Mouse (Mus musculus): ENCODE measurements around the gene Fut2. TPM values are rescaled to one million over a fixed set of nuclear protein-coding genes. Genes with fewer than 3 reads are reported as not detected.
A peak's percentile ranks its signal among the peaks of the same experiment; 100 is the strongest.

The Fut2 gene
- polyA plus RNA-seq, 1 experiment from 2014 or later, result 0.10 TPM

GRCm38 (mm10) chr7:45642503-45643255, 23.5 kb downstream of the Fut2 start:
- peak overlapping the region; percentile 73 for H3K4me2 ChIP-seq (ENCODE audit: low read length)
- H3K36me3 ChIP-seq (ENCODE audit: control insufficient read depth, insufficient read depth), result no peaks in the 10 kb centered on the region
- ATAC-seq, result no peak
- peaks cover 29% of the 10 kb centered on the region for H3K4me1 ChIP-seq (replicated peaks; ENCODE audit: control insufficient read depth, insufficient read depth, low read length)
- no peaks in the 10 kb centered on the region for H3K9me3 ChIP-seq (ENCODE audit: control insufficient read depth, low read length)
- 28% methylated on average over 16 of the region's 16 CpGs for WGBS
- H3K27ac ChIP-seq (ENCODE audit: low read length), result peak overlapping the region; percentile 90
- H3K9ac ChIP-seq (replicated peaks; ENCODE audit: low read depth, low read length), result peak overlapping the region; percentile 72
- H3K4me3 ChIP-seq (replicated peaks; ENCODE audit: low read length), result peak overlapping the region; percentile 54
- no peaks in the 10 kb centered on the region for H3K27me3 ChIP-seq (replicated peaks; ENCODE audit: control insufficient read depth, insufficient read depth, low read length)

DNA sequence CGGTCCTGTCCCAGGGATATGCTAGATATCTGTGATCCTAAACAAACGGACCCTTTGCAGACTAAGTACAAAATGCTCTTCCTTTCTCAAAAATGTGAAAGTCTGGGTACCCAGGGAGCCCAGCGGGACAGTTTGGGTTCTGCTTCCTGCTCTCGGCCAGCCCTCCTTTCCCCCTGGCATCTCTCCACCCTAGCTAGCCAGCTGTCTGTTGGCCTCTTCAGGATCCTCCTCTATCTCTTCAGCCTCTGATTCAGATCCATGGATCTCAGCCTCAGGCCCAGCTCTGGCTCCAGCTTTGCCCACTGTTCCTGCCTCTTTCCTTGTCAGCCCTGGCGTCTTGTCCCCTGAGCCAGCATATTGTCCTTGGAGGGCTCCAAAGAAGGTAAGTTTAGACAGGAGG, 24.1 kb downstream of the Fut2 start:
- H3K9ac ChIP-seq (replicated peaks; ENCODE audit: low read depth, low read length), result no peak overlapping the region
- H3K36me3 ChIP-seq (ENCODE audit: control insufficient read depth, insufficient read depth), result no peaks in the 10 kb centered on the region
- WGBS, result 81% methylated on average over 5 of the region's 5 CpGs
- ATAC-seq, result no peak
- H3K4me2 ChIP-seq (ENCODE audit: low read length), result peak overlapping the region; percentile 73; the same call in 1 of the 2 replicates
- H3K9me3 ChIP-seq (ENCODE audit: control insufficient read depth, low read length), result no peaks in the 10 kb centered on the region
- H3K27me3 ChIP-seq (replicated peaks; ENCODE audit: control insufficient read depth, insufficient read depth, low read length), result no peaks in the 10 kb centered on the region
- no peak overlapping the region for H3K27ac ChIP-seq (ENCODE audit: low read length)
- H3K4me1 ChIP-seq (replicated peaks; ENCODE audit: control insufficient read depth, insufficient read depth, low read length), result peaks cover 29% of the 10 kb centered on the region
- no peak overlapping the region for H3K4me3 ChIP-seq (replicated peaks; ENCODE audit: low read length)

- no peak overlapping the region for H3K4me2 ChIP-seq (ENCODE audit: low read length)
- no peak for ATAC-seq
- no peaks in the 10 kb centered on the region for H3K36me3 ChIP-seq (ENCODE audit: control insufficient read depth, insufficient read depth)
- no peaks in the 10 kb centered on the region for H3K27me3 ChIP-seq (replicated peaks; ENCODE audit: control insufficient read depth, insufficient read depth, low read length)
- H3K9ac ChIP-seq (replicated peaks; ENCODE audit: low read depth, low read length), result no peak overlapping the region
- H3K27ac ChIP-seq (ENCODE audit: low read length), result no peak overlapping the region
- WGBS, result 50% methylated on average over 16 of the region's 17 CpGs
- H3K9me3 ChIP-seq (ENCODE audit: control insufficient read depth, low read length), result no peaks in the 10 kb centered on the region
- no peak overlapping the region for H3K4me3 ChIP-seq (replicated peaks; ENCODE audit: low read length)
- peaks cover 29% of the 10 kb centered on the region for H3K4me1 ChIP-seq (replicated peaks; ENCODE audit: control insufficient read depth, insufficient read depth, low read length)
These were observed 24.7 kb downstream of the Fut2 start for GRCm38 (mm10) chr7:45641391-45642040.

GRCm38 (mm10) chr7:45640191-45640957, 25.8 kb downstream of the Fut2 start:
- no peaks in the 10 kb centered on the region for H3K27me3 ChIP-seq (replicated peaks; ENCODE audit: control insufficient read depth, insufficient read depth, low read length)
- peaks cover 29% of the 10 kb centered on the region for H3K4me1 ChIP-seq (replicated peaks; ENCODE audit: control insufficient read depth, insufficient read depth, low read length)
- H3K4me3 ChIP-seq (replicated peaks; ENCODE audit: low read length), result no peak overlapping the region
- no peak overlapping the region for H3K4me2 ChIP-seq (ENCODE audit: low read length)
- no peaks in the 10 kb centered on the region for H3K9me3 ChIP-seq (ENCODE audit: control insufficient read depth, low read length)
- no peaks in the 10 kb centered on the region; the same call in 1 of the 2 replicates for H3K36me3 ChIP-seq (ENCODE audit: control insufficient read depth, insufficient read depth)
- ATAC-seq, result no peak
- 76% methylated on average over 19 of the region's 19 CpGs for WGBS
- no peak overlapping the region for H3K9ac ChIP-seq (replicated peaks; ENCODE audit: low read depth, low read length)
- H3K27ac ChIP-seq (ENCODE audit: low read length), result no peak overlapping the region

GRCm38 (mm10) chr7:45639561-45640027, 26.6 kb downstream of the Fut2 start, which contains the start of gene Mamstr:
TSS of gene Mamstr (plus strand) at chr7:45639977.
- Histone ChIP-seq H3K4me3 (replicated peaks; ENCODE audit: low read length) (no peak within 1 kb of the TSS), H3K4me1 (replicated peaks; ENCODE audit: control insufficient read depth, insufficient read depth, low read length) (peaks cover 28% of the 10 kb centered on the region), H3K9me3 (ENCODE audit: control insufficient read depth, low read length) (no peaks in the 10 kb centered on the region), H3K27me3 (replicated peaks; ENCODE audit: control insufficient read depth, insufficient read depth, low read length) (no peaks in the 10 kb centered on the region), H3K36me3 (ENCODE audit: control insufficient read depth, insufficient read depth) (no peaks in the 10 kb centered on the region; the same call in 1 of the 2 replicates), H3K4me2 (ENCODE audit: low read length) (no peak within 1 kb of the TSS), H3K27ac (ENCODE audit: low read length) (no peak within 1 kb of the TSS), H3K9ac (replicated peaks; ENCODE audit: low read depth, low read length) (no peak within 1 kb of the TSS)
- 28% methylated on average over 19 of the region's 19 CpGs for WGBS
- no peak for ATAC-seq

- WGBS, result 20% methylated on average over 29 of the region's 29 CpGs
These were observed 27.4 kb downstream of the Fut2 start for GRCm38 (mm10) chr7:45638623-45639401.

DNA sequence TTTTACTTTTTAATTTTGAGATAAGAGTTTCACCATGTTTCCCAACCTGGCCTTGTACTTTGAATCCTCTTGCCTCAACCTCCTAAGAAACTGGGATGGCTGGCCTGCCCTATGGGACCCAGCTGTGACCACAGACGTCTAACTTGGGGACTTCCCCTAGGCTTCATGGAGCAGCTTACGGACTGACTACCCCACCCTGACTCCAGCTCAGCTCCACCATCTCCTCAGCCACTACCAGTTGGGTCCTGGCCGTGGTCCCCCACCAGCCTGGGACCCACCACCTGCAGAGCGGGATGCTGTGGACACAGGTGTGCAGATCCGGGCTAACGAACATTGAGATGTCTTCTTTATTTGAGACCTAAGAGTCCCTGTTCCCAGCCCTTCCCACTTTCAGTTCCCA, 28.5 kb downstream of the Fut2 start:
- no peaks in the 10 kb centered on the region; the same call in 1 of the 2 replicates for H3K36me3 ChIP-seq (ENCODE audit: control insufficient read depth, insufficient read depth)
- no peak for ATAC-seq
- 96% methylated on average over 6 of the region's 6 CpGs for WGBS
- no peak overlapping the region for H3K9ac ChIP-seq (replicated peaks; ENCODE audit: low read depth, low read length)
- no peaks in the 10 kb centered on the region for H3K27me3 ChIP-seq (replicated peaks; ENCODE audit: control insufficient read depth, insufficient read depth, low read length)
- no peak overlapping the region for H3K27ac ChIP-seq (ENCODE audit: low read length)
- no peak overlapping the region; the same call in 1 of the 2 replicates for H3K4me2 ChIP-seq (ENCODE audit: low read length)
- peaks cover 17% of the 10 kb centered on the region for H3K4me1 ChIP-seq (replicated peaks; ENCODE audit: control insufficient read depth, insufficient read depth, low read length)
- H3K9me3 ChIP-seq (ENCODE audit: control insufficient read depth, low read length), result no peaks in the 10 kb centered on the region
- H3K4me3 ChIP-seq (replicated peaks; ENCODE audit: low read length), result no peak overlapping the region

More at GRCm38 (mm10) chr7:45638623-45639401, 27.4 kb downstream of the Fut2 start:
- peak; percentile 92 for ATAC-seq
- Histone ChIP-seq H3K36me3 (ENCODE audit: control insufficient read depth, insufficient read depth) (no peaks in the 10 kb centered on the region; the same call in 1 of the 2 replicates), H3K4me1 (replicated peaks; ENCODE audit: control insufficient read depth, insufficient read depth, low read length) (peaks cover 22% of the 10 kb centered on the region), H3K4me2 (ENCODE audit: low read length) (peak overlapping the region; percentile 49), H3K4me3 (replicated peaks; ENCODE audit: low read length) (peak overlapping the region; percentile 34), H3K9ac (replicated peaks; ENCODE audit: low read depth, low read length) (peak overlapping the region; percentile 14; the same call in 1 of the 2 replicates), H3K9me3 (ENCODE audit: control insufficient read depth, low read length) (no peaks in the 10 kb centered on the region), H3K27me3 (replicated peaks; ENCODE audit: control insufficient read depth, insufficient read depth, low read length) (no peaks in the 10 kb centered on the region), H3K27ac (ENCODE audit: low read length) (no peak overlapping the region)

DNA sequence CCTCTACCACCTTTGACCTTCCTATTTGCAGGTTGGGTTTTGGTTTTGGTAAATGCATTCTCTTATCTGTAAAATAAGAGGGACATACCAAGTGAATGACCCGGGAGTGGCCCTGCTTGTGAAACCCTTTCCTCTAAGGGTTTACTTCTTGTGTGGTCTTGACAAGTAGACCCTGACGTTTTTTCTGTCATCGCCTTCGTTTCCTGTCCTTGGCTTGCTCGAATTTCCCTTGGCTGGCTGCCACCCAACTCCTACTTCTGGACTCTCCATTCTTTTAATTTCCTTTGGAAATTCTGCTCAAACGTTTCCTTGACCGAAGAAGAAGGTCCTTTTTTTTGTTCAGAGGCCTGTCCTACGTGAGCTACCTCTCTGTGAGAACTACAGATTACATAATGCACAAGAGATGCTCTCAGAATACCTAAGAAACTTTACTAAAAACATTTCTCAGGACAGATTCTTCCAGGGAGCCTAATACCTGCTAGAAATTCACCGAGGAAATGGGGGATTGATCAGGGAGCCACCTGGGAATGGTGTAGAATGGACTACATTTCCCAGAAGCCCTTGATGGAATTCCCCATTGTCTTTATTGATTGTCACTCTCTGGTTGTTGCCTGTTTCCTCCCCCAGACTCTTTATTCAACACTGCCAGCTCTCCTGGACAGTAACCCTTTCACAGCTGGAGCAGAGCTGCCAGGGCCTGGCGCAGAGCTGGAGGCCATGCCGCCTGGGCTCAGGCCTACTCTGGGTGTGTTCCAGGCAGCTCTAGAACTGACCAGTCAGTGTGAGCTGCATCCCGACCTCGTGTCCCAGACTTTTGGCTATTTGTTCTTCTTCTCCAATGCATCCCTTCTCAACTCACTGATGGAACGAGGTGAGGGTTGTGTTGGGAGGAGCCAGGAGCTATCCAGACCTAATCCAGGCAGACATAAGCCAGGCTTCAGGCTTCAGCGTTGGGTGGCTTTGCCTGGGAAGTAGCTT, 30.2 kb downstream of the Fut2 start:
- 81% methylated on average over 15 of the region's 15 CpGs for WGBS
- no peaks in the 10 kb centered on the region; the same call in 1 of the 2 replicates for H3K36me3 ChIP-seq (ENCODE audit: control insufficient read depth, insufficient read depth)
- no peak overlapping the region for H3K4me2 ChIP-seq (ENCODE audit: low read length)
- H3K27me3 ChIP-seq (replicated peaks; ENCODE audit: control insufficient read depth, insufficient read depth, low read length), result no peaks in the 10 kb centered on the region; the same call in 1 of the 2 replicates
- H3K4me3 ChIP-seq (replicated peaks; ENCODE audit: low read length), result no peak overlapping the region
- H3K9ac ChIP-seq (replicated peaks; ENCODE audit: low read depth, low read length), result no peak overlapping the region
- H3K4me1 ChIP-seq (replicated peaks; ENCODE audit: control insufficient read depth, insufficient read depth, low read length), result peaks cover 10% of the 10 kb centered on the region
- H3K27ac ChIP-seq (ENCODE audit: low read length), result no peak overlapping the region
- no peaks in the 10 kb centered on the region for H3K9me3 ChIP-seq (ENCODE audit: control insufficient read depth, low read length)
- ATAC-seq, result no peak
